Mouse (Mus musculus) heart, embryonic 14.5 days (tissue): Measurements from ENCODE around the gene Slc38a7. TPM values are rescaled to one million over a fixed set of nuclear protein-coding genes. Genes with fewer than 3 reads are reported as not detected.
A peak's percentile ranks its signal among the peaks of the same experiment; 100 is the strongest.

Experiments
- ATAC-seq: fragments of 200-750 bp; cut with Nextera tagmentation; 2 replicates; pipeline ENCODE4 v1.8.0; 2017; ENCODE audit warnings: low read depth, moderate TSS enrichment; ENCODE audit not compliant: insufficient number of reproducible peaks, insufficient read depth, low FRiP score
- H3K27ac ChIP-seq, 2 experiments: fragments of 200-500 bp in 1 of 2; fragments of 300-500 bp in 1 of 2; sonication (generic) in 1 of 2; replicated peaks in 1 of 2; 2 replicates each; pipeline ENCODE4 v1.5.1; 2012 to 2014; ENCODE audit warnings: low read depth in 2 of 2, low read length in 2 of 2, control low read depth in 1 of 2, mild to moderate bottlenecking in 1 of 2, mixed read lengths in 1 of 2; ENCODE audit not compliant: control insufficient read depth in 1 of 2, insufficient read depth in 1 of 2
- H3K27me3 ChIP-seq: fragments of 300-500 bp; sonication (generic); 2 replicates; pipeline ENCODE4 v1.6.1; 2014; ENCODE audit warnings: mild to moderate bottlenecking, low read length, control low read depth; ENCODE audit not compliant: control insufficient read depth, insufficient read depth
- H3K36me3 ChIP-seq: fragments of 300-500 bp; sonication (generic); 2 replicates; pipeline ENCODE4 v1.6.1; 2014; ENCODE audit warnings: mild to moderate bottlenecking, control low read depth, low read length, mixed read lengths; ENCODE audit not compliant: control insufficient read depth, insufficient read depth
- H3K4me1 ChIP-seq, 2 experiments: fragments of 200-500 bp in 1 of 2; fragments of 300-500 bp in 1 of 2; sonication (generic) in 1 of 2; 2 replicates each; pipeline ENCODE4 v1.6.1; 2012 to 2014; ENCODE audit warnings: low read length in 2 of 2, control low read depth in 1 of 2, mixed read lengths in 1 of 2; ENCODE audit not compliant: control insufficient read depth in 2 of 2, insufficient read depth in 2 of 2
- H3K4me2 ChIP-seq: fragments of 300-500 bp; sonication (generic); 2 replicates; pipeline ENCODE4 v1.6.1; 2014; ENCODE audit warnings: mild to moderate bottlenecking, low read length
- H3K4me3 ChIP-seq, 2 experiments: fragments of 200-500 bp in 1 of 2; fragments of 300-500 bp in 1 of 2; sonication (generic) in 1 of 2; 2 replicates each; pipeline ENCODE4 v1.5.1; 2012 to 2014; ENCODE audit warnings: low read length in 2 of 2, mild to moderate bottlenecking in 2 of 2, control low read depth in 1 of 2, low read depth in 1 of 2, moderate library complexity in 1 of 2; ENCODE audit not compliant: control insufficient read depth in 1 of 2, insufficient read depth in 1 of 2
- H3K9ac ChIP-seq: fragments of 300-500 bp; sonication (generic); 2 replicates; pipeline ENCODE4 v1.6.1; 2014; ENCODE audit warnings: mild to moderate bottlenecking, low read length
- H3K9me3 ChIP-seq: fragments of 300-500 bp; sonication (generic); 2 replicates; pipeline ENCODE4 v1.6.1; 2016; ENCODE audit warnings: low read length, control low read depth; ENCODE audit not compliant: control insufficient read depth
- WGBS: fragments of 180-500 bp; shearing (Covaris S2); extraction: QIAGEN DNeasy Blood & Tissue Kit; methylation state at CpG from one replicate; pipeline ENCODE4 v1.1.7; 2014; 5-methylcytosine and 5-hydroxymethylcytosine counted together
- polyA plus RNA-seq: library from polyadenylated mRNA; unstranded; fragments of >200 nt; fragmentation: Nextera tagmentation; extraction: Ambion mirVana; gene quantifications from 2 replicates; pipeline ENCODE4 v1.2.1, GENCODE M21; 2014

Gene Slc38a7
- polyA plus RNA-seq, 1 experiment from 2014 or later: 12.1 TPM

GRCm38 (mm10) chr8:95807861-95808260 lies 45.5 kb downstream of the Slc38a7 start:
- peak overlapping the region; percentile 81 for H3K9ac ChIP-seq
- peak overlapping the region; percentile 97 to 99 for H3K27ac ChIP-seq
- under 1% methylated on average over 20 of the region's 20 CpGs for WGBS
- H3K4me1 ChIP-seq: peaks cover 18 to 55% of the 10 kb centered on the region in 2 experiments
- peak overlapping the region; percentile 92 to 96 for H3K4me3 ChIP-seq
- H3K4me2 ChIP-seq: peak overlapping the region; percentile 88
- H3K9me3 ChIP-seq: no peaks in the 10 kb centered on the region
- peak; percentile 87 for ATAC-seq
- H3K36me3 ChIP-seq: peaks cover 15% of the 10 kb centered on the region; the same call in 1 of the 2 replicates
- H3K27me3 ChIP-seq: no peaks in the 10 kb centered on the region

- peak within 1 kb of the TSS; percentile 97 to 99 for H3K27ac ChIP-seq
- no peaks in the 10 kb centered on the region for H3K27me3 ChIP-seq
- peak within 1 kb of the TSS; percentile 98 for H3K9ac ChIP-seq
- peak within 1 kb of the TSS; percentile 92 to 96 for H3K4me3 ChIP-seq
- under 1% methylated on average over 44 of the region's 44 CpGs for WGBS
- peaks cover 18 to 55% of the 10 kb centered on the region in 2 experiments for H3K4me1 ChIP-seq
- peak within 1 kb of the TSS; percentile 89 for H3K4me2 ChIP-seq
- peaks cover 16% of the 10 kb centered on the region for H3K36me3 ChIP-seq
- no peaks in the 10 kb centered on the region for H3K9me3 ChIP-seq
- ATAC-seq: peak; percentile 93
These were observed 46.0 kb downstream of the Slc38a7 start, which contains the start of gene Cnot1 for GRCm38 (mm10) chr8:95807331-95807843. Gene Cnot1, minus strand, starts transcription at chr8:95807464.

GRCm38 (mm10) chr8:95806461-95807191 lies 46.7 kb downstream of the Slc38a7 start:
- Histone ChIP-seq H3K36me3 (peaks cover 24% of the 10 kb centered on the region), H3K4me1 (peaks cover 16 to 55% of the 10 kb centered on the region in 2 experiments), H3K27ac (peak overlapping the region; percentile 96 to 99), H3K9me3 (no peaks in the 10 kb centered on the region), H3K4me3 (peak overlapping the region; percentile 92 to 96), H3K9ac (peak overlapping the region; percentile 98), H3K27me3 (no peaks in the 10 kb centered on the region), H3K4me2 (peak overlapping the region; percentile 89)
- no peak for ATAC-seq
- under 1% methylated on average over 67 of the region's 69 CpGs for WGBS

GRCm38 (mm10) chr8:95805482-95805881 lies 47.9 kb downstream of the Slc38a7 start:
- Histone ChIP-seq H3K4me3 (peak overlapping the region; percentile 92 to 96), H3K9me3 (no peaks in the 10 kb centered on the region), H3K27ac (peak overlapping the region in 1 of 2 experiments; percentile 99; a peak in 1 of 4 replicates), H3K36me3 (peaks cover 33% of the 10 kb centered on the region), H3K9ac (peak overlapping the region; percentile 98), H3K4me2 (peak overlapping the region; percentile 89), H3K4me1 (peaks cover 7 to 50% of the 10 kb centered on the region in 2 experiments), H3K27me3 (no peaks in the 10 kb centered on the region)
- ATAC-seq: no peak
- 58% methylated on average over 2 of the region's 2 CpGs for WGBS

GRCm38 (mm10) chr8:95802231-95802630 lies 51.1 kb downstream of the Slc38a7 start:
- H3K9me3 ChIP-seq: no peaks in the 10 kb centered on the region
- H3K36me3 ChIP-seq: peaks cover 58% of the 10 kb centered on the region
- no peak for ATAC-seq
- H3K4me1 ChIP-seq: peaks cover 9 to 54% of the 10 kb centered on the region in 2 experiments
- no peak overlapping the region for H3K4me3 ChIP-seq
- no peak overlapping the region for H3K9ac ChIP-seq
- no peak overlapping the region for H3K27ac ChIP-seq
- H3K27me3 ChIP-seq: no peaks in the 10 kb centered on the region
- H3K4me2 ChIP-seq: no peak overlapping the region
- WGBS: 74% methylated on average over 8 of the region's 8 CpGs

GRCm38 (mm10) chr8:95801476-95802064 lies 51.8 kb downstream of the Slc38a7 start:
- H3K4me2 ChIP-seq: no peak overlapping the region
- no peak overlapping the region for H3K4me3 ChIP-seq
- no peak overlapping the region for H3K9ac ChIP-seq
- H3K4me1 ChIP-seq: peaks cover 9 to 54% of the 10 kb centered on the region in 2 experiments
- peaks cover 58% of the 10 kb centered on the region for H3K36me3 ChIP-seq
- H3K27me3 ChIP-seq: no peaks in the 10 kb centered on the region
- 84% methylated on average over 1 of the region's 1 CpGs for WGBS
- ATAC-seq: no peak
- no peaks in the 10 kb centered on the region for H3K9me3 ChIP-seq
- H3K27ac ChIP-seq: no peak overlapping the region

- 75% methylated on average over 3 of the region's 3 CpGs for WGBS
- no peaks in the 10 kb centered on the region for H3K9me3 ChIP-seq
- H3K27me3 ChIP-seq: no peaks in the 10 kb centered on the region
- H3K4me1 ChIP-seq: peaks cover 6 to 47% of the 10 kb centered on the region in 2 experiments; a peak in 3 of 4 replicates
- H3K36me3 ChIP-seq: peaks cover 62% of the 10 kb centered on the region
- H3K9ac ChIP-seq: no peak overlapping the region
- H3K27ac ChIP-seq: no peak overlapping the region
- H3K4me3 ChIP-seq: no peak overlapping the region
- no peak overlapping the region for H3K4me2 ChIP-seq
- ATAC-seq: no peak
These were observed 53.0 kb downstream of the Slc38a7 start for GRCm38 (mm10) chr8:95800353-95800752.
